Mouse (Mus musculus): Measurements from ENCODE around the gene Prkcb. TPM values are rescaled to one million over a fixed set of nuclear protein-coding genes. Genes with fewer than 3 reads are reported as not detected.

Prkcb gene
- polyA plus RNA-seq, 1 experiment from 2014 or later = 9.9 TPM

DNA sequence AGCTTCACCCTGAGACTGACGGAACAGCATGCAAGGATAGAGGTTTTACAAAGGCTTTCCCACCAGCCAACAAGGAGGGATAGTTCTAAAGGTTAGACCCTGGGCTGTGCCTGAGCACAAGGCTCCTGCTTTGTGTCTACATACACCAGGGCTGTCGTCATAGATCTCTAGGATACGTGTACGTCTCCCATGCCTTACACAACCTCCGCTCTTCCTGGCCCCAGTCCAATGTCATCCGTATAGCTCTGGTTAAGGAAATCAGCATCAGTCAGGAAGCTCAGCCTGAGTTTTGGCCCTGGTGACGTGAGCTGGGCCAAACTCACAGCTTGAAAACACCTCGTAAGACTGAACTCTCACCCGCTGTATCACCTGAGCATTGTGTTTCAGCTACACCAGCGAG lies 307.3 kb downstream of the Prkcb start:
- Histone ChIP-seq H3K27ac (no peak overlapping the region), H3K9me3 (no peaks in the 10 kb centered on the region), H3K27me3 (ENCODE audit: insufficient read depth, poor library complexity, severe bottlenecking) (no peaks in the 10 kb centered on the region), H3K4me1 (replicated peaks) (peaks cover 6% of the 10 kb centered on the region), H3K4me3 (no peak overlapping the region), H3K36me3 (no peaks in the 10 kb centered on the region)
- 87% methylated on average over 10 of the region's 10 CpGs for WGBS
- no peak for DNase-seq (ENCODE audit: low spot score)

DNA sequence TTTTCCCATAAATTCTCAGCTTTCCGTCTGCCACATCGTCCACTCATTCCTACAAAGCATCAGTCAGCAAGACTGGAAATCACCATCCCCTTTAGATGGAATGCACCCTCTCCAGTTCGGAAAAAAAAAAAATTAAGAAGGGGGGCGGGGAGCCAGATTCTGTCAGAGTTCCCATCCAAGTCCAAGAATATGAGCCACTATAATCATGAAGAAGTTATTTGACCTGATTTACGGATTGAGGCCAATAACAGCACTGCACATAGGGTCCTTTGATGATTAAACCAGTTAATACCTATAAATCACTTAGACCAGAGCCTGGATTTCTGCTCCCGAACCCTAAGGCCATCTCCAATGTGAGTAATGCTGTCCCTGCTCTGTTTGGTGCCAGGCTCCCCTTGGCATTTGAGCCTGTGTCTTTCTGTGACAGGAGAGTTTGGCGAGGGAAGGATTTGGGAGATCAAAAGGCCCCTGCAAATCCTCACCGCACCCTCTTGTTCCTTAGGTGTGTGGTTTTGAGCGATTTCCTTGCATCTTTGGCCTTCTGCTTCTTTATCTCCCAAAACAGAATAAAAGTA lies 308.1 kb downstream of the Prkcb start:
- Histone ChIP-seq H3K36me3 (no peaks in the 10 kb centered on the region), H3K27me3 (ENCODE audit: insufficient read depth, poor library complexity, severe bottlenecking) (no peaks in the 10 kb centered on the region), H3K4me3 (no peak overlapping the region), H3K4me1 (replicated peaks) (peaks cover 7% of the 10 kb centered on the region), H3K27ac (no peak overlapping the region), H3K9me3 (no peaks in the 10 kb centered on the region)
- WGBS = 87% methylated on average over 9 of the region's 9 CpGs
- no peak for DNase-seq (ENCODE audit: low spot score)

DNA sequence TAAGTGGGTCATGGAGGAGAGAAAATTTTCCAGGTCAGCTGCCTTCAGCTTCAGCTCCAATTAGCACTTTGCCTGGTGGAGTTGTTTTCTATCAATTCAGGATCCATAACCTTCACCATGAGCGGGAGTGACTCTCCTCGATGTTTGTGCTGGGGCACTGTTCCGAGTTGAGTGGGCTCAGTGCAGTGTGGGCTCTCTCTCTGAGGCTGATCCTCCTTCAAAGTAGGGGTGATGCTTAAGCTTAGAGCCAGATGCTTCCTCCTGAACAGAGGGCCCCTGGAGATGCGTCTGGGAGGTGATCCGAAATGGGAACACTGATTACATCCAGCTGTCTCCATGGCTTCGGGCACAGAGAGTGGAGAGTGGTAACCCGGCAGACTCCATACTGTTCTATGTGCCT lies 308.8 kb downstream of the Prkcb start:
- no peak overlapping the region for H3K4me3 ChIP-seq
- peaks cover 7% of the 10 kb centered on the region for H3K4me1 ChIP-seq (replicated peaks)
- H3K9me3 ChIP-seq = no peaks in the 10 kb centered on the region
- 72% methylated on average over 7 of the region's 7 CpGs for WGBS
- no peak for DNase-seq (ENCODE audit: low spot score)
- no peaks in the 10 kb centered on the region for H3K27me3 ChIP-seq (ENCODE audit: insufficient read depth, poor library complexity, severe bottlenecking)
- no peak overlapping the region for H3K27ac ChIP-seq
- no peaks in the 10 kb centered on the region for H3K36me3 ChIP-seq

DNA sequence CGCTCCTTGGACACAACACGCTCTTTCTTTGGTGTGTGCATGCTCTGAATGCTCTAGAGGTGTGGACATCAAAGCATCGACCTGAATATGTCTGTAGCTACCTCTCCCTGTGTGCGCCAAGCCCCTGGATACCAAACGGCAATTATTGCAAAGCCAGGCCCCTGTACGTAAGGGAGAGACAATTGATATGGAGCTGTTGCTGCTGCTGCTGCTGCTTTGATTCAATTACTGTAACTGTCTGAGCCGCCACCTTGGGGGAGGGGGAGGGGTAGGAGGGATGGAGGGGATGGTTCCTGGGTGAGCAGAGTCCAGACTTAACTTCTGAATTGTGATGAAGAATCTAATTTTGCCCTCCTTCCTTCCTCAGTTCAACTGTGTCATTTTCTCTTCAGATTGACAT lies 312.3 kb downstream of the Prkcb start:
- H3K36me3 ChIP-seq = no peaks in the 10 kb centered on the region
- peaks cover 3% of the 10 kb centered on the region; the same call in 1 of the 2 replicates for H3K4me1 ChIP-seq (replicated peaks)
- H3K27me3 ChIP-seq (ENCODE audit: insufficient read depth, poor library complexity, severe bottlenecking) = no peaks in the 10 kb centered on the region
- H3K4me3 ChIP-seq = no peak overlapping the region
- no peak overlapping the region for H3K27ac ChIP-seq
- DNase-seq (ENCODE audit: low spot score) = no peak
- 78% methylated on average over 7 of the region's 7 CpGs for WGBS
- no peaks in the 10 kb centered on the region for H3K9me3 ChIP-seq

DNA sequence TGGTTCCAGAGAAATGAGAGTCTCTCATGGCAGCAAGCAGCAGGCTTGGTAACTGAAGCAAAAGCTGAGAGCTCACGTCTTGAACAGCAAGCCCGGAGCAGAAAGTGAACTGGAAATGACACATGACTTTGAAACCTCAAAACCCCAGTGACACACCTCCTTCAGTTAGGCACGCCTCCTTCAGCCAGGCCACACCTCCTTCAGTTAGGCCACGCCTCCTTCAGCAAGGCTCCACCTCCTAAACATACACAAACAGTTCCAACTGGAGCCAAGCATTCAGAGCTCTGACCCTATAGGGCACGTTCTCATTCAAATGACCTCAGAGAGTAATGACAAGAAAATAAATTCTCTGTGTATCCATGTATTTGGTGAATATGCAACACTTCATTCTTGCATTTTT lies 316.5 kb downstream of the Prkcb start:
- H3K4me3 ChIP-seq = no peak overlapping the region
- no peaks in the 10 kb centered on the region for H3K36me3 ChIP-seq
- H3K9me3 ChIP-seq = no peaks in the 10 kb centered on the region
- no peak overlapping the region for H3K27ac ChIP-seq
- DNase-seq (ENCODE audit: low spot score) = no peak
- peaks cover 3% of the 10 kb centered on the region; the same call in 1 of the 2 replicates for H3K4me1 ChIP-seq (replicated peaks)
- 88% methylated on average over 5 of the region's 5 CpGs for WGBS
- H3K27me3 ChIP-seq (ENCODE audit: insufficient read depth, poor library complexity, severe bottlenecking) = no peaks in the 10 kb centered on the region

DNA sequence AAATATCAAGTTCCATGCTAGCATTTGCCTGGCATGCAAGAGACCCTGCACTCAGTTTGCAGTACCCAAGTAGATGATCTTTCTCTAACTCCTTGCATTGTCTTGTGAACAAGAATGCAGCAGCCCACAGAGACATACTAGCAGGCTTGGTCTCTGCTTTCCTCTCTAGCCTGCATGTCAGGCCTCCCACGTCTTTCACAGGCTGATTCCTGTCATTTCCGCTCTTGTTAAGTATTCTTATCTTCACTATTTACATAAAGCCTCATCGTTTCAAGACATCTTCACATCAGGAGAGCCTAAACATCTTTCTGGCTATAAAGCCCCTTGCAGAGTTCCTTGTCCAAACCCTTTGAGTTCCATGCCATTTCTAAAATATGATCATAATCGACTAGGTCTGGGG lies 320.9 kb downstream of the Prkcb start:
- no peaks in the 10 kb centered on the region for H3K36me3 ChIP-seq

DNA sequence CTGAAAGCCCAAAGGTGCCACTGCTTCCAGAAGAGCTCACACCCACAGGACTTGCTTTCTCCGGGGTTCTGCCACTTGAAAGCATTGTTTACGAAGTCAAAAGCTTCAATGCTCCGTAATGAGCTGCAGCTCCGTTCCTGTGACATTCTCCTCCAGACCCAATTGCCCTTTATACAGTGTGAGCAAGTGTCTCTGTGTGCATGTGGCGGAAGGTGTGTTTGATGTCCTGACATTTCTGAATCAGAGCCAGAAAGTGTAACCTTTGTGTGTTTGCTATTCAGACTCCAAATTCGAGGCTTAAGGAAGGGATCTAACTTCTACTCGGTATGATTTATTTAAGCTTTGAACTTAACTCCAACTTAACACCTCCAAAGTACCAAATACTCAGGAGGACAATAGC lies 321.6 kb downstream of the Prkcb start:
- H3K9me3 ChIP-seq = no peaks in the 10 kb centered on the region
- H3K27ac ChIP-seq = no peak overlapping the region
- no peaks in the 10 kb centered on the region for H3K27me3 ChIP-seq (ENCODE audit: insufficient read depth, poor library complexity, severe bottlenecking)
- no peaks in the 10 kb centered on the region for H3K4me1 ChIP-seq (replicated peaks)
- WGBS = 88% methylated on average over 7 of the region's 7 CpGs
- DNase-seq (ENCODE audit: low spot score) = no peak
- H3K4me3 ChIP-seq = no peak overlapping the region
- no peaks in the 10 kb centered on the region for H3K36me3 ChIP-seq

More for the DNA sequence above, 320.9 kb downstream of the Prkcb start:
- Histone ChIP-seq H3K4me3 (no peak overlapping the region), H3K9me3 (no peaks in the 10 kb centered on the region), H3K27ac (no peak overlapping the region), H3K27me3 (ENCODE audit: insufficient read depth, poor library complexity, severe bottlenecking) (no peaks in the 10 kb centered on the region), H3K4me1 (replicated peaks) (no peaks in the 10 kb centered on the region)
- DNase-seq (ENCODE audit: low spot score) = no peak
- 84% methylated on average over 4 of the region's 4 CpGs for WGBS

DNA sequence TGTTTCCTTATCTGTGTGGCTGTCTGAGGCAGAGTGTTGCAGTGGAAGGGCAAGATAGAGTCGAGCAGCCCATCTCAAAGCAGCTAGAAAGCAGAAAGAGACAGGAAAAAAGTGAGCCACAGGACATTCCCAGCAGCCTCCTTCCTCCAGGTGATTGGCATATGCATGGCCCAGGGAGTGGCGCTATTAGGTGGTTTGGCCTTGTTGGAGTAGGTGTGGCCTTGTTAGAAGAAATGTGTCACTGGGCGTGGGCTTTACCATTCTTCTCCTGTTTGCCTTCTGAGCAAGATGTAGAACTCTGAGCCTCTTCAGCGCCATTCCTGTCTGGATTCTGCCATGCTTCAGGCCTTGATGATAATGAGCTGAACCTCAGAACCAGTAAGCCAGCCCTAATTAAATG lies 325.3 kb downstream of the Prkcb start:
- H3K9me3 ChIP-seq = no peaks in the 10 kb centered on the region
- no peaks in the 10 kb centered on the region for H3K4me1 ChIP-seq (replicated peaks)
- no peaks in the 10 kb centered on the region for H3K36me3 ChIP-seq
- H3K27ac ChIP-seq = no peak overlapping the region
- H3K27me3 ChIP-seq (ENCODE audit: insufficient read depth, poor library complexity, severe bottlenecking) = no peaks in the 10 kb centered on the region
- WGBS = 85% methylated on average over 4 of the region's 4 CpGs
- no peak overlapping the region for H3K4me3 ChIP-seq
- DNase-seq (ENCODE audit: low spot score) = no peak

DNA sequence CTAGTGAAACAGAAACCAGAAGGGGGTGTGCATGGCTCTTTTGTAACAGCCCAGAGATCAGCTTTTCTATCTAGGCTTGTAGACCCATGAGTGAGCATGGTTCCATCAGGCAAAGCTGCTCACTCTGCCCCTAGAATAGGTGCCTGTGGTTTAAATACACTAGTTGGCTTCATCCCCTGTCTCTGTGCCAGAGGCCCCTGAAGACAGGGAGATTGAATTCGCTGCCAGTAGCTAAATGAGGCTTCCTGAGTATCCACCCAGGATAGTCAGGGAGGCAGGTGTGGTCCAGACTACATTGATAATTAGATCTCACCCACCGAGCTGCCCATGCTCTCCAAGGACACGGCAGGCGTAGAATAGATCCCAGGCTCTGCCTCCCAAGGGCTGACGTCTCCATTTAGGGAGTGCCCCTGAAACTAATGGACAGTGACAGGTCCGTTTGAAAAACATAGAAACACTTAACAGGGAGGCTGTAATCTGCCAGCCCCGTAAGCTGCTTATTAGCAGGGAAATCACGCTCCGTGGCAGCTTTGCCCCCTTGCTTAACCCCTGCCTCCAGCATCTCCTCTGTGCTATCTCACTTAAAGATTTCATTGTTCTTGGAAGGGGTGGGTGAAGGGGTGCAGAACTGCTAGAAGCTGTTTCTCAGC lies 333.7 kb downstream of the Prkcb start:
- Histone ChIP-seq H3K27ac (peak overlapping the region; percentile 45; the same call in 1 of the 2 replicates), H3K36me3 (no peaks in the 10 kb centered on the region), H3K4me1 (replicated peaks) (peaks cover 14% of the 10 kb centered on the region; the same call in 1 of the 2 replicates), H3K9me3 (no peaks in the 10 kb centered on the region), H3K4me3 (no peak overlapping the region), H3K27me3 (ENCODE audit: insufficient read depth, poor library complexity, severe bottlenecking) (no peaks in the 10 kb centered on the region)
- DNase-seq (ENCODE audit: low spot score) = peak; percentile 14
- 42% methylated on average over 9 of the region's 9 CpGs for WGBS

DNA sequence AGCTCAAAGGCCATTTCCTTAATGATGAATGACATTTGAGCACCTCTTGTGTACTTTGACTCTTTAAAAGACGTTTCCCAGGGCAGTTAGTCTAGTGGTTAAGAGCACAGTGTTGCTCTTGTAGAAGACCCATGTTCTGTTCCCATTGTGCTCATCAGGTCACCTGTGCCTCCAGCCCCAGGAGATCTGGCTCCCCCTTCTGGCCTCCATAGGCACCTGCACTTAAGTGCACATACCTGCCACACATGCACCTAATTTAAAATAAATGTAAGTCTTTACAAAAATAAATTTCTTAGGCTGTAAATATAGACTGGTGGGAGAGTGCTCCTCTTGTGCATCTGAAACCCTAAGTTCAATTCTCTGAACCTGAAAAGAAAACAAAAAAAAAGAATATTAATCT lies 335.2 kb downstream of the Prkcb start:
- H3K4me1 ChIP-seq (replicated peaks) = peaks cover 14% of the 10 kb centered on the region; the same call in 1 of the 2 replicates
- no peaks in the 10 kb centered on the region for H3K36me3 ChIP-seq
- 61% methylated on average over 1 of the region's 1 CpGs for WGBS
- H3K9me3 ChIP-seq = no peaks in the 10 kb centered on the region
- H3K27ac ChIP-seq = no peak overlapping the region
- no peaks in the 10 kb centered on the region for H3K27me3 ChIP-seq (ENCODE audit: insufficient read depth, poor library complexity, severe bottlenecking)
- H3K4me3 ChIP-seq = no peak overlapping the region
- DNase-seq (ENCODE audit: low spot score) = no peak

DNA sequence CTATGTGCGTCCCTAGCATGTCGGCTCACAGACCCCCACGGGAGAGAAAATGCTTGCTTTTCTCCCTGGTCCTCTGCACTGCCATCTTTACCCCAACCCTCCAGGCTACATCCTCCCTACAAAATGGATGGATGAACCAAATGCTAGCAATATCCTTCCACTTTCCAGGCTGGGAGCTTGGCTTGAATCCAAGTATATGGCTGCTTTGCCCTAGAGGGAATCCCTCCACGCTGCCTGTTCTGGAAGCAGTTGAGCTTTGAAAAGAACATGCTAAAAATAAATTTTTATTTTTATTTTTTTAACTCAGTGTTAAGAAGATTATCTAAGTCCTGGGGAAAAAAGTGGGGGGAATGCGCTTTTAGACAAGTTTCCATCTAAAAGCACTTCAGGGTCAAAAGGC lies 339.5 kb downstream of the Prkcb start:
- 92% methylated on average over 5 of the region's 5 CpGs for WGBS
- DNase-seq (ENCODE audit: low spot score) = no peak
- Histone ChIP-seq H3K4me3 (no peak overlapping the region), H3K4me1 (replicated peaks) (0 out of 2 replicates have a peak, but pooled peaks cover 5% of the 10 kb centered on the region), H3K36me3 (no peaks in the 10 kb centered on the region), H3K27me3 (ENCODE audit: insufficient read depth, poor library complexity, severe bottlenecking) (no peaks in the 10 kb centered on the region), H3K9me3 (no peaks in the 10 kb centered on the region), H3K27ac (no peak overlapping the region)

DNA sequence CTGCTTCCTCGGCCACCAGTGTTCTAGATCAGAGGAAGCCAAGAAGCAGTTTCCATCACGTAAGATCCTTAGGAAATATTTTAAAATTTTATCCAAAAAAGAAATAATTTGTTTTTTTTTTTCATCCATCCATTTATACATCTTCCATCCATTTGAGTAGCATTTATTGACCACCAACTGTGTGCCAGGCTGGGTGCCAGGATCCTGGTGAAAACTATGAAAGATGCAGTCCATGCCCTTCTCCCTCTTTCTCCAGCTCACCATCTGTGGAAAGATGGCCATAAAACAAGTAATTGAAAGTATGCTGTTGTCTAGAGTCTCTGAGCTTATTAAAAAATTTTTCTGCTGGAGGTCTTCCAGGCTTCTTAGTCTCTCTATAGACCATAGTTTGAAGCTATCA lies 341.8 kb downstream of the Prkcb start:
- Histone ChIP-seq H3K36me3 (no peaks in the 10 kb centered on the region), H3K4me1 (replicated peaks) (no peaks in the 10 kb centered on the region), H3K4me3 (no peak overlapping the region), H3K27ac (no peak overlapping the region), H3K27me3 (ENCODE audit: insufficient read depth, poor library complexity, severe bottlenecking) (no peaks in the 10 kb centered on the region), H3K9me3 (no peaks in the 10 kb centered on the region)
- DNase-seq (ENCODE audit: low spot score) = no peak
- 91% methylated on average over 2 of the region's 2 CpGs for WGBS

DNA sequence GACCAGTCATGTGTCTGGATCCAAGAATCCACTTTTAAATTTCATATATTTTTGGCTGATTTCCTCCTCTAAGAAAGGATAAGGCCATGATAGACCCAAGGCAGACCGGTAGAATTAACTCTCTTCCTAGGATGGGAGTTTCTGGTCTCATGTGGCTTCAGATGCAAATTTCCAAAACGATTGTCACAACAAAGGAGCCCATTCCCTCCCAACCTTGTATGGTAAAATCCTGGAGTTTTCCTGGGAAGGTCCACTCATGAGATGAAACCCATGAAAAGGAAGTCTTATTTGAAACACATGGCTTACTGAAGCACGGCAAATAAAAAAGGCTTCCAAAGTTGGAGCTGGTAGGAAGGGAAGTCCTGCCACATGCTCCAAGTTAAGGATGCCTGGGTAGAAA lies 342.6 kb downstream of the Prkcb start:
- no peak overlapping the region for H3K4me3 ChIP-seq
- no peaks in the 10 kb centered on the region for H3K9me3 ChIP-seq
- 70% methylated on average over 3 of the region's 3 CpGs for WGBS
- no peaks in the 10 kb centered on the region for H3K4me1 ChIP-seq (replicated peaks)
- H3K27me3 ChIP-seq (ENCODE audit: insufficient read depth, poor library complexity, severe bottlenecking) = no peaks in the 10 kb centered on the region
- no peak overlapping the region for H3K27ac ChIP-seq
- no peaks in the 10 kb centered on the region for H3K36me3 ChIP-seq
- DNase-seq (ENCODE audit: low spot score) = no peak

All from hindbrain, embryonic 10.5 days (tissue).